Mouse (Mus musculus): ENCODE data around the gene Rbm26.

The Rbm26 gene

DNA sequence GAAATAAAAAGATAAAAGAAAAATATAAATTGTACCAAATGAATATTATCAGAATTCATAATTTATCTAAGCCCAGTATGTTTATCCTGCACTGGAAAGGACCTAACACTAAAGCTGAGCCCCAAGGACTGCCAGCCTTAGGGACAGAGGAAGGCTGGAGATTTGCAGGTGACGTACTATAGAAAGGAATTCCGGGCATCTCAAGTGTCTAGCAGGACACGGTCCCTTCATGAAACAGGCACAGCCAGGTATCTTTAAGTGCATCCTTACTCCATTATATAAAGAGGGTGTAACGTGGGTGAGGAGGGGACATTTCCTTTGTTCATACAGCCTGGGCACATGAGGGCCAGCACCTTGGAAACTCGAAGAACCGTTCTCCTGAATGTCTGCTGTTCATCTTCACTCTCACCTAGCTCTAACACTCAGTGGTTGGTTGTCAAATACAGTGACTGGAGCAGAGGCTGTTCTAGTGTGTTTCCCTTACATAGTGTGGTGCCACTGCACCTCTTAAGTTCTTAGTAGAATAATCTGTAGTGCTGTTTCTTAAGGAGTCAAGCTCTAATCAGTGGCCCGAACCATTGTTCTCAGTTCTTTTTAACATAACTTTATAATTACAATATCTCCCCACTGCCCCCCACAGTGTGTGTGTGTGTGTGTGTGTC is 91.7 kb downstream of the Rbm26 start:
- DNase-seq: no peak

DNA sequence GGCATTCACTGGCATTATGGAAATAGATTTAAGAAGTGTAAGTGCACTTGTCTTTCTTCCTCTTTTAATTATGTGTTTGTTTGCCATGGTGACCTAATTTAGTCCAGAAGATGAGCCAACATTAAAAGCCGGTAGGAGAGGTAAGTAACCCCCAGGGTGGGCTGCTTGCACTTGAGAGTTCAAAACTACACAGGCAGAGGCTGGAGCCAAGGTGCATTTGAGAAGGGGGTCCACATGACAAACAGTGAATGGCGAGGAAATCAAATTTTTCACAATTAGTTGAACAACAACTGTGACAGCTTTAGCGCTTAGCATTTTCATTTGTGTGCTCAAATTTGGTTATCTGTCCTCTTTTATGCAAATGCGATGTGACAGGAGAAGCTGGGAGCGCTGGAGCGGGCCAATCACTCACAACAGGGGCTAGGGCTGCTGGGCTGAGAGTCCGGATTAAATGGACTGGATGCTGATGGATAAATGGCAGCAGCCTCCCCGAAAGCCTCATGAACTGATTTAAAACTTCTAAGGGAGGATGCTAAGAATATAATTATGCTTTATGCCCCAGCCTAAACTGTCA is 92.3 kb downstream of the Rbm26 start:
- no peak for DNase-seq

DNA sequence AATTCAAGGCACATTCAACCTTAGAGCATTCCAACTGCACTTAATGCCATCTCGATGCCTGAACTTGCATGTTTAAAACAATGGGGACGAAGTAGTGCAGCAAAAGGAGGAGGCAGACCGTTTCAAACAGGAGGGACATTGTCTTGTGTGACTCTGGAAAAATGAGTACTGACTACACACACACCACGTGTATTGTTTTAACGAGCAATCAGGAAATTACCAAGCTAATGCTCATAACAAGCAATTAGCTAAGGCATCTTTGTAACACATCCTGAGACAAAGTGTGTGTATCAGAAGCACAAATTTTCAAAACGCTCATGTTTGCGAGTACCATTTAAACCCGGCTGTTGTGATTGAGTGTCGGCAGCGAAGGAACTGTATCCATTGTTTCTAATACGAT is 93.0 kb downstream of the Rbm26 start:
- DNase-seq: no peak

DNA sequence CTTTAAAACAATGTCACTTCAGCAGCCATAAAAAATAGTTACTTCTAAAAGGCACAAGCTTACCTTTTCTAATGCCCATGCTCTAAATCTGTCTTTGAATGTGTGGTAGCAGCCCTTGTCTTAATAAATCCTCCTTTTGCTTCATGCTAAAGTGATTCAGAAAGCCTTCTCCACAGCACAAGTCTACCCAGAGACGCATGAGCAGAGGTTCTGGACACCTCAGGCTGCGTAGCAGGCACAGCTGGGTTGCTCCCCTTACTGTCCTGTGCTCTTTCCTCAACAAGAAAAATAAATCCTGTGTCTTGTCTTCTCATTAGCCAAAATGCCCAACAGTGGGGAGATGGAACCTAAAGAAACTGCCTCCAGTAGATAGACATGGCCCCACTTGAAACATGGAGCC is 102.4 kb downstream of the Rbm26 start:
- no peak for DNase-seq

DNA sequence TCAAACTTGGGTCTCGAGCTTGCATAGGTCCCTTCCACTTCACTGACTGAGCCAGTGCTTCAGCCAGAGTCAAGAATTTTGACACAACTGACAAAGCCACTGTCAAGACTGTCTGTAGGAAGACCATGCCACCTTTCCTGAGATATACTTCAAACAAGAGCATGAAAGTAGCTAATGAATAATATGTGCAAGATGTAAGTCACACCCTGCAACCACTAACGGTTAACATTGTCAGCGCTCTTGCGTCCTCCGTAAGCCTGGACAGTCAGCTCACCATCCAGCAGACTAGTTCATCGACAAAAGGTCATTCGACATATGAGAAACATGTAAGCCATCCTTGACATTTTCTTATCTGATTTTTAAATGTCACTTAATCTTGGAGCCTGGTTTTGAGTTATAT is 102.8 kb downstream of the Rbm26 start:
- no peak for DNase-seq

DNA sequence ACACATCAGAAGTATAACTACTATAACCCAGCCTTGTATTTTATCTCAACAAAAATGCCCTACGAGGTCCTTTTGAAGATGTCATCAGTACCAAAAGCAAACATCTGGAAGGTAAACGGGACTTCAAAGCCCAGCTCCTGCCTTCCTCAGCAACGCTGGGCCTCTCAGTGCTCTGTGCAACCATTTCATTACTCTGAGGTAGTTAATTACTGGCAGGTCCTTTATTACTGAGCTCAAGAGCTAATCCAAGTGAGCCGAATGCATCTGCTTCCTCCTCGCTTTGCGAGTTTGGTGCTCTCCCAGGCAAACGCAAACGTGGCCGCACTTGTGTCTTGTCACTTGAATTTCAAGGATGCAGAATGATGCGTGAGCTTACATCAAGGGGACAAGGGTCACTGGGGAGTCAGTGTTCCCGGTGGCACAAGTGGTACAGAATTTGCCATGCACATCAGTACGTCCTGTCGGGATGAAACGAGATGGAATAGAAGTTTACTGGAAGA is 106.1 kb downstream of the Rbm26 start:
- DNase-seq: peak in 1 of 2 experiments; percentile 3

DNA sequence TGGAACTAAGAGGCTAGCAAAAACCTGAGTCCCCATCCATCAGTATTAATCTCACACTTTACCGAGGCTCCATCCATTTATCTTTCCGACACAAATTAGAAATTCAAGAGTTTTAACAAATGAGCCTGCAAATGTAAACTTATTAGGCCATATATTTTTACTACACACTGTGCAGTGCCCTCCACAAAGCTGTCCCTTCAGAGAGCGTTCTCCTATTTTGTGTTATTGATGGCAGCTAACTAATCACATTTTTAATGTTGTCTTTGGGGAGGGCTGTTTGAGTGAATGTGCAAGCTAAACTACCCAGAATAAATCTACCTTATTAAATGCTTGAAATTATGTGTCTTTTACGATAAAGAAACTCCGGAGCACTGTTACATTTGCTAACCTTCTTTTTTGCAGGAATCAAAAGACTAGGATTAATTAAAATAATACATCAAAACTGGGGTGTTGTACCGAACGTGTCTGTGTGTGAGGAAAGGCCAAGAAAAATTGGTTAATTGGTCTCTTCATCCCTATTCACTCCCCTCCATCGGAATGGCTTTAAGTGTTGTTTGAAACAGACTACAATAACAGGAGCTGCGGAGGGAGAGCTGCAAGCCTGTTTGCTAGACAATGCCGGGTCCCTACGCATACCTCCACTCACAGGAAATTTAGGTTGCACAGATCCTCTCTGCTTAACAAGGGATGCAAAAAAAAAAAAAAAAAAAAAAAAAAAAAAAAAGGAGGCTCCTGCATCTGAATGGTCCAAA is 106.7 kb downstream of the Rbm26 start:
- no peak for DNase-seq

DNA sequence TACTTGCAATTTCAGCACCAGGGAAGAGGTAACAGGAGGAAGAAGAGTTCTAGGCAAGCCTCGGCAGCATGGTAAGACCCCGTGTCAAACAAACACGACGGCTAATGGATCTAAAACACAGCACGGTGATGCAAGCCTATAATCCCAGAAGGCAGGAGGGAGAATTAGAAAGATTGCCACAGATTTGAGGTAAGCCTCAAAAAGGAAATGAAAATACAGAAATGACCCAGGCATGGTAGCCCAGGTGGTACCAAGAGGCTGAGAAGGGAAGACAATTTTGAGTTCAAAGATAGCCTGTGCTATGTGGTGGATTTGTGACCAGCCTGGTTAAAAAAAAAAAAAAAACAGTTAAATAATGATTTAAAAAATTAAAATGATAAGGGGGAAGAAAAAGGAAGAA is 109.1 kb downstream of the Rbm26 start:
- DNase-seq: no peak

DNA sequence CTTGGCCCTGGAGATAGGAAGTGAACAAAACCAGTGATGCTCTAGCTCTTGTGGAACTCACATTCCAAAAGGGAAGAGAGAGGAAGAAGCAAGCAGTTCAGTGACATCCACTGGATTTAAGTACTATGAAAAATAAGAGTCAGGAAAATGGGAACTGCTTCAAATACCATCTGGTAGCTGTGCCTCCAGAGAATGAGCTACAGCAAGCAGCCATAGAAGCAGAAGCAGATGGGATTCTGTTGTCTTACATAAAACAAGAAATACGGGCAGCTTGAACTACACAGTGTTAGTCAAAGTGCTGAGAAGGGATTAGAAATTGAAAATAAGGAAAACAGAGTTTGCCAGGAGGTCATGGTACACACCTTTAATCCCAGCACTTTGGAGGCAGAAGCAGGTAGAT is 112.9 kb downstream of the Rbm26 start:
- no peak for DNase-seq

DNA sequence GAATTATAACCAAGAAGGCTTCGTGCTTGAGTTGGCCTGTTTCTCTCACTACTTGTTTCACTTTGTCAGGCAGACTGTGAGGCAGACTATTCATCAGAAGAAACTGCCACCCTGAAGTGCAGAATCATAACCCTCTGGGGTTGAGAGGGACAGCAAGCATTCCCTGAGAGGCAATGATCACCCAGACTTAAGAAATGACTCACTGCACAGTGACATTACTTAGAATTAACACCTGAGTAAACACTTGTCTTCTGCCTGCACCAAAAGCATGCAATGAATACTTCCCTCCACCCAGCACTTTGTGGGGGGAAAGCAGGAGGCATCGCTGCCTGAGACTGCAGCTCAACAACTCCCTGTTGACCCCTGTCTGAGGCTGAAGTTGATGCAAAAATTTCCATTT is 115.9 kb downstream of the Rbm26 start:
- no peak for DNase-seq

DNA sequence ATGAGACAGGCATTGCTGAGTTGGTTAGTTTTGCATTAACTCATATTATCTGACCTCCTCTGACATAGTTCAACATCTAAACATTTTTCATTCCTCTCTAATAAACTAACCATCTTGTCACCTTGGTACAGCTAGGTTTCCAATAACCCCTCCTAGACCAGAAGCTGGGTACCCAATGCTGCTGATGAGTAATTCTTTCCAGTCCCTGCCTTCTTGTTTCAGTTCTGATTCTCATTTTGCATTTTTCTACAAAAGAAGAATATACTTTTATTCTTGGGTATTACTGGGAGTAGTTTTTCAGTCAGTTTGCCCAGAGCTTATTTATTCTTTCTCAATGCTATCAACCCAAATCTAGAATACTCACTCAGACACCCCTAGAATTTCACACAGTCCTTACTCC is 119.2 kb downstream of the Rbm26 start:
- DNase-seq: no peak
